Mouse (Mus musculus): Measurements from ENCODE around the gene Zfp523. TPM values are rescaled to one million over a fixed set of nuclear protein-coding genes. Genes with fewer than 3 reads are reported as not detected.

The Zfp523 gene
- polyA plus RNA-seq, 1 experiment from 2014 or later = 32.5 TPM

DNA sequence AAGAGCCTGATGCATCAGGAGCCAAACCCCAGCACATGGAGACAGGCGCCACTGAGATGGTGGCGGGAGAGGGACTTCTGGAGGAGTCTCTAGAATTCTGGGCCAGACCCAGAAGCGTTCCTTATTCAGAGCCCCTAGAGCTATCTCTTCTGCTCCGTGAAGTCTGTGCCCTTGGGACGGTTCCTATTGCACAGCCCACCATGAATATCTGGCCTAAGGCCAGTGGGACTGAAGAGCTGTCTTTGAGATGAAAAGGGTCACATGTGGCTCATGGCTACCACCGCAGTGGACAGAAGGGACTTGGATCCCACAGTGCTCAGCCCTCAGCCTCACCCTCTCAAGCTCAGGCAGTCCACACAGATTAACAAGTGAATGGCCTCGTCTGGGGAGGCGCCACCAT is 27.2 kb upstream of the Zfp523 start:
- 79% methylated on average over 8 of the region's 8 CpGs for WGBS

DNA sequence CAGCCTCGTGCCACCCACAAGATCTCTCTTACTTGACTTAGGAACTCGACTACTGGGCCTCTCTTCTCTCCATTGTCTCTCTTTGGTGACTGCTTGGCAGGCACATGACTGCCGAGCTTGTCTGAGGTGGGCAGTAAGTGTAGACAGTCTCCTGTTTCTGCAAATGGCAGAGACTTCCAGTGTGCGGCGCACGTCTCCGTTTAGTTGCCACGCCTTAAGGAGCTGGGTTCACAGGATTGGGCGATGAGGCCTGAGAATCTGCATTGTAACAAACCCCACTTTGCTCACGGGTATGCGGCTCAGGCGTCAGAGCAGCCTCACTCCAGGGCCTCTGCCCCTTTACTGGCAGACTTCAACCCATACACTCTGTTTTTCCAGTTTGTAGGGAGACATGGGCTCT is 26.5 kb upstream of the Zfp523 start:
- Histone ChIP-seq H3K4me1 (ENCODE audit: control insufficient read depth, insufficient read depth, low read length) (peaks cover 13% of the 10 kb centered on the region), H3K4me2 (ENCODE audit: low read depth) (no peak overlapping the region), H3K36me3 (ENCODE audit: control insufficient read depth, insufficient read depth, low read length) (peaks cover 2% of the 10 kb centered on the region), H3K27ac (ENCODE audit: low read depth, low read length) (no peak overlapping the region), H3K9ac (ENCODE audit: low read length) (no peak overlapping the region), H3K4me3 (ENCODE audit: low read depth, low read length) (no peak overlapping the region), H3K27me3 (ENCODE audit: control insufficient read depth, insufficient read depth, low read length) (no peaks in the 10 kb centered on the region), H3K9me3 (ENCODE audit: control insufficient read depth, low read length) (no peaks in the 10 kb centered on the region)
- ATAC-seq (ENCODE audit: insufficient read depth, low FRiP score, low TSS enrichment) (no peak), DNase-seq (ENCODE audit: low spot score) (no peak)
- 68% methylated on average over 12 of the region's 12 CpGs for WGBS

More for the DNA sequence above, 27.2 kb upstream of the Zfp523 start:
- no peak overlapping the region for H3K4me2 ChIP-seq (ENCODE audit: low read depth)
- H3K9ac ChIP-seq (ENCODE audit: low read length) = no peak overlapping the region
- H3K36me3 ChIP-seq (ENCODE audit: control insufficient read depth, insufficient read depth, low read length) = peaks cover 2% of the 10 kb centered on the region
- H3K4me1 ChIP-seq (ENCODE audit: control insufficient read depth, insufficient read depth, low read length) = peaks cover 19% of the 10 kb centered on the region
- ATAC-seq (ENCODE audit: insufficient read depth, low FRiP score, low TSS enrichment) (no peak), DNase-seq (ENCODE audit: low spot score) (no peak)
- no peak overlapping the region for H3K4me3 ChIP-seq (ENCODE audit: low read depth, low read length)
- no peaks in the 10 kb centered on the region for H3K27me3 ChIP-seq (ENCODE audit: control insufficient read depth, insufficient read depth, low read length)
- no peak overlapping the region for H3K27ac ChIP-seq (ENCODE audit: low read depth, low read length)
- no peaks in the 10 kb centered on the region for H3K9me3 ChIP-seq (ENCODE audit: control insufficient read depth, low read length)

DNA sequence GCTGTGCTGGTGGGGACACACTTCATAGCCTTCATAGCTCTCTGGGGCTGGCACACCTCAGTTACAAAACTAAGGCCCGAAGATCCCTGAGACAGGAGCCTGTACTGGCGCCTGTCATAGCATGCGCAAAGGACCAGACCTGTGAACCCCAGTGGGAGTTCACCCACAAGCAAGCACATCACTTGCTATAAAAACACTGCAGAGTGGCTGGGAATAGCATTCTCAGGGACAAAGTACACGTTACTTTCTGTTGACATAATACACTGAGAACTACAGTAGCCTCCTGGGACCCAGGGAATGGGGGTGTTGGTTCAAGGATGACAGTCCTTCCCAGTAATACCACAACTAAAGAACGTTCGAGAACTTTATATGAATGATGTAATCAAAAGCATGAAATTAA is 23.8 kb upstream of the Zfp523 start:
- no peak overlapping the region for H3K4me2 ChIP-seq (ENCODE audit: low read depth)
- H3K27ac ChIP-seq (ENCODE audit: low read depth, low read length) = no peak overlapping the region
- no peaks in the 10 kb centered on the region for H3K27me3 ChIP-seq (ENCODE audit: control insufficient read depth, insufficient read depth, low read length)
- no peaks in the 10 kb centered on the region; the same call in 1 of the 2 replicates for H3K4me1 ChIP-seq (ENCODE audit: control insufficient read depth, insufficient read depth, low read length)
- DNase-seq (ENCODE audit: low spot score) (no peak), ATAC-seq (ENCODE audit: insufficient read depth, low FRiP score, low TSS enrichment) (no peak)
- no peaks in the 10 kb centered on the region for H3K9me3 ChIP-seq (ENCODE audit: control insufficient read depth, low read length)
- no peak overlapping the region for H3K9ac ChIP-seq (ENCODE audit: low read length)
- 73% methylated on average over 6 of the region's 6 CpGs for WGBS
- H3K36me3 ChIP-seq (ENCODE audit: control insufficient read depth, insufficient read depth, low read length) = peaks cover 2% of the 10 kb centered on the region; the same call in 1 of the 2 replicates
- H3K4me3 ChIP-seq (ENCODE audit: low read depth, low read length) = no peak overlapping the region

GRCm38 (mm10) chr17:28154970-28155369 is 22.0 kb upstream of the Zfp523 start:
- no peak for ATAC-seq (ENCODE audit: insufficient read depth, low FRiP score, low TSS enrichment)
- H3K27me3 ChIP-seq (ENCODE audit: control insufficient read depth, insufficient read depth, low read length) = no peaks in the 10 kb centered on the region
- no peak overlapping the region for H3K4me3 ChIP-seq (ENCODE audit: low read depth, low read length)
- no peak overlapping the region for H3K27ac ChIP-seq (ENCODE audit: low read depth, low read length)
- no peak overlapping the region for H3K4me2 ChIP-seq (ENCODE audit: low read depth)
- WGBS = 87% methylated on average over 8 of the region's 8 CpGs
- peaks cover 2% of the 10 kb centered on the region; the same call in 1 of the 2 replicates for H3K36me3 ChIP-seq (ENCODE audit: control insufficient read depth, insufficient read depth, low read length)
- no peaks in the 10 kb centered on the region for H3K9me3 ChIP-seq (ENCODE audit: control insufficient read depth, low read length)
- no peak overlapping the region for H3K9ac ChIP-seq (ENCODE audit: low read length)
- H3K4me1 ChIP-seq (ENCODE audit: control insufficient read depth, insufficient read depth, low read length) = no peaks in the 10 kb centered on the region; the same call in 1 of the 2 replicates
- DNase-seq (ENCODE audit: low spot score) = no peak

GRCm38 (mm10) chr17:28160361-28160760 is 16.6 kb upstream of the Zfp523 start:
- Histone ChIP-seq H3K27ac (ENCODE audit: low read depth, low read length) (no peak overlapping the region), H3K9me3 (ENCODE audit: control insufficient read depth, low read length) (no peaks in the 10 kb centered on the region), H3K36me3 (ENCODE audit: control insufficient read depth, insufficient read depth, low read length) (peaks cover 6% of the 10 kb centered on the region; the same call in 1 of the 2 replicates), H3K9ac (ENCODE audit: low read length) (no peak overlapping the region), H3K4me3 (ENCODE audit: low read depth, low read length) (no peak overlapping the region), H3K4me1 (ENCODE audit: control insufficient read depth, insufficient read depth, low read length) (no peaks in the 10 kb centered on the region), H3K27me3 (ENCODE audit: control insufficient read depth, insufficient read depth, low read length) (no peaks in the 10 kb centered on the region), H3K4me2 (ENCODE audit: low read depth) (no peak overlapping the region)
- 26% methylated on average over 10 of the region's 10 CpGs for WGBS
- ATAC-seq (ENCODE audit: insufficient read depth, low FRiP score, low TSS enrichment) (no peak), DNase-seq (ENCODE audit: low spot score) (no peak)

- no peak overlapping the region for H3K4me3 ChIP-seq (ENCODE audit: low read depth, low read length)
- no peaks in the 10 kb centered on the region for H3K4me1 ChIP-seq (ENCODE audit: control insufficient read depth, insufficient read depth, low read length)
- DNase-seq (ENCODE audit: low spot score) (no peak), ATAC-seq (ENCODE audit: insufficient read depth, low FRiP score, low TSS enrichment) (no peak)
- H3K9ac ChIP-seq (ENCODE audit: low read length) = no peak overlapping the region
- H3K27ac ChIP-seq (ENCODE audit: low read depth, low read length) = no peak overlapping the region
- no peaks in the 10 kb centered on the region for H3K9me3 ChIP-seq (ENCODE audit: control insufficient read depth, low read length)
- WGBS = 32% methylated on average over 8 of the region's 11 CpGs
- H3K27me3 ChIP-seq (ENCODE audit: control insufficient read depth, insufficient read depth, low read length) = no peaks in the 10 kb centered on the region
- no peak overlapping the region for H3K4me2 ChIP-seq (ENCODE audit: low read depth)
- peaks cover 6% of the 10 kb centered on the region; the same call in 1 of the 2 replicates for H3K36me3 ChIP-seq (ENCODE audit: control insufficient read depth, insufficient read depth, low read length)
These were observed 15.5 kb upstream of the Zfp523 start for GRCm38 (mm10) chr17:28161310-28161881.

GRCm38 (mm10) chr17:28163666-28164065 is 13.3 kb upstream of the Zfp523 start:
- no peaks in the 10 kb centered on the region for H3K27me3 ChIP-seq (ENCODE audit: control insufficient read depth, insufficient read depth, low read length)
- DNase-seq (ENCODE audit: low spot score) = peak; percentile 81

GRCm38 (mm10) chr17:28170460-28171305 is 6.2 kb upstream of the Zfp523 start:
- H3K4me1 ChIP-seq (ENCODE audit: control insufficient read depth, insufficient read depth, low read length) = peaks cover 3% of the 10 kb centered on the region
- 93% methylated on average over 6 of the region's 6 CpGs for WGBS
- no peak for ATAC-seq (ENCODE audit: insufficient read depth, low FRiP score, low TSS enrichment)
- no peak for DNase-seq (ENCODE audit: low spot score)
- no peak overlapping the region for H3K27ac ChIP-seq (ENCODE audit: low read depth, low read length)
- peaks cover 10% of the 10 kb centered on the region; the same call in 1 of the 2 replicates for H3K36me3 ChIP-seq (ENCODE audit: control insufficient read depth, insufficient read depth, low read length)
- H3K27me3 ChIP-seq (ENCODE audit: control insufficient read depth, insufficient read depth, low read length) = no peaks in the 10 kb centered on the region
- no peak overlapping the region for H3K4me2 ChIP-seq (ENCODE audit: low read depth)
- no peak overlapping the region for H3K4me3 ChIP-seq (ENCODE audit: low read depth, low read length)
- H3K9me3 ChIP-seq (ENCODE audit: control insufficient read depth, low read length) = no peaks in the 10 kb centered on the region
- peak overlapping the region; percentile 10; the same call in 1 of the 2 replicates for H3K9ac ChIP-seq (ENCODE audit: low read length)

More at GRCm38 (mm10) chr17:28163666-28164065, 13.3 kb upstream of the Zfp523 start:
- Histone ChIP-seq H3K27ac (ENCODE audit: low read depth, low read length) (no peak overlapping the region), H3K9ac (ENCODE audit: low read length) (no peak overlapping the region), H3K4me2 (ENCODE audit: low read depth) (no peak overlapping the region), H3K9me3 (ENCODE audit: control insufficient read depth, low read length) (no peaks in the 10 kb centered on the region), H3K36me3 (ENCODE audit: control insufficient read depth, insufficient read depth, low read length) (peaks cover 11% of the 10 kb centered on the region; the same call in 1 of the 2 replicates), H3K4me3 (ENCODE audit: low read depth, low read length) (no peak overlapping the region), H3K4me1 (ENCODE audit: control insufficient read depth, insufficient read depth, low read length) (no peaks in the 10 kb centered on the region)
- ATAC-seq (ENCODE audit: insufficient read depth, low FRiP score, low TSS enrichment) = no peak
- WGBS = 10% methylated on average over 6 of the region's 6 CpGs

All from neural tube, embryonic 11.5 days (tissue).